Mouse (Mus musculus) liver (tissue): ENCODE measurements around the gene Angptl2.

ENCODE experiments used
- DNase-seq: peaks from one replicate; pipeline ENCODE4 v3.0.0-alpha.2; 2020; ENCODE audit warnings: mixed read lengths

The Angptl2 gene

GRCm38 (mm10) chr2:33215700-33216509, at the start of gene Angptl2:
Gene Angptl2, plus strand, starts transcription at chr2:33216069.
- peak; percentile 84 for DNase-seq

- DNase-seq, result no peak
Observed at GRCm38 (mm10) chr2:33167060-33167459, 48.8 kb upstream of the Angptl2 start.

GRCm38 (mm10) chr2:33169445-33169844, 46.4 kb upstream of the Angptl2 start:
- no peak for DNase-seq

GRCm38 (mm10) chr2:33170777-33171565, 44.9 kb upstream of the Angptl2 start:
- no peak for DNase-seq

- DNase-seq, result no peak
Observed at GRCm38 (mm10) chr2:33173126-33173525, 42.7 kb upstream of the Angptl2 start.

- no peak for DNase-seq
Observed at GRCm38 (mm10) chr2:33173686-33174085, 42.2 kb upstream of the Angptl2 start.

- no peak for DNase-seq
Observed at GRCm38 (mm10) chr2:33176516-33176915, 39.4 kb upstream of the Angptl2 start.

GRCm38 (mm10) chr2:33176921-33177320, 38.9 kb upstream of the Angptl2 start:
- no peak for DNase-seq

- peak; percentile 56 for DNase-seq
Observed at GRCm38 (mm10) chr2:33177443-33178242, 38.2 kb upstream of the Angptl2 start.

- no peak for DNase-seq
Observed at GRCm38 (mm10) chr2:33178243-33178932, 37.5 kb upstream of the Angptl2 start.

GRCm38 (mm10) chr2:33179171-33179929, 36.5 kb upstream of the Angptl2 start:
- no peak for DNase-seq

GRCm38 (mm10) chr2:33179930-33180630, 35.8 kb upstream of the Angptl2 start:
- DNase-seq, result no peak

- DNase-seq, result no peak
Observed at GRCm38 (mm10) chr2:33183321-33183720, 32.5 kb upstream of the Angptl2 start.

- no peak for DNase-seq
Observed at GRCm38 (mm10) chr2:33184641-33185040, 31.2 kb upstream of the Angptl2 start.

- DNase-seq, result peak; percentile 61
Observed at GRCm38 (mm10) chr2:33185258-33185657, 30.6 kb upstream of the Angptl2 start.

GRCm38 (mm10) chr2:33186505-33186904, 29.4 kb upstream of the Angptl2 start:
- DNase-seq, result no peak

- DNase-seq, result no peak
Observed at GRCm38 (mm10) chr2:33187874-33188273, 28.0 kb upstream of the Angptl2 start.

GRCm38 (mm10) chr2:33188925-33189670, 26.8 kb upstream of the Angptl2 start:
- DNase-seq, result no peak

GRCm38 (mm10) chr2:33189976-33190375, 25.9 kb upstream of the Angptl2 start:
- no peak for DNase-seq

GRCm38 (mm10) chr2:33200368-33201068, 15.4 kb upstream of the Angptl2 start:
- DNase-seq, result peak; percentile 33
